Mouse (Mus musculus) cerebellum, adult 2 months (tissue): ENCODE data around the gene Wdpcp.

ENCODE experiments used
- CTCF ChIP-seq: fragments of 200-500 bp; IDR thresholded peaks from 2 replicates; pipeline ENCODE4 v1.5.1; 2011; ENCODE audit warnings: low read depth, mild to moderate bottlenecking, control low read depth, low read length, moderate library complexity, borderline replicate concordance; ENCODE audit not compliant: insufficient read depth
- POLR2A ChIP-seq: fragments of 200-500 bp; IDR thresholded peaks from 2 replicates; pipeline ENCODE4 v1.6.1; 2011; ENCODE audit warnings: low read length, control low read depth, borderline replicate concordance; ENCODE audit not compliant: insufficient read depth

- no peak for TF ChIP-seq CTCF
- TF ChIP-seq POLR2A = no peak
These were observed 116.4 kb downstream of the Wdpcp start for GRCm38 (mm10) chr11:21688441-21688840.
